ENCODE assay signal across 18 mouse cellular contexts in the genomic region with DNA sequence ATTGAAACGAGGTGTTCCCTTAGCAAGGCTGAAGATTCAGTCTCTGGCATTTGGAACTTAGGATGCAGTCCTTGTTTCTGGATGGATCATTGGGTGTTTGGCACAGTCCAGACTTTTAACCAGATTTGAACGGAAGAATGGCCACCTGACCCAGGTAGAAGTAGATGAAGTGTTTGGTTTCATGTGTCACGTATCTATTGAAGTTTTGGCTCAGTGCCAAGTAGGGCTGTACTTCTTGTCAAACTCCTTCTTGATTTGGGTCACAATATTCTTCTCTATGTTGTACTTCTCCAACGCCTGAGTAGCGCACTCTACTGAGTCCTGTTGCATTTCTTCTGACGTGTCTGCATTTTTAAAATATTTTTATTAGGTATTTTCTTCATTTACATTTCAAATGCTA. TPM values are rescaled to one million over a fixed set of nuclear protein-coding genes. Genes with fewer than 3 reads are reported as not detected.
"Had no signal": no experiment of that assay in that cellular context is flagged by ENCODE, and none has a peak within 500 bp of the region (broad histone marks: within the 10 kb centered on the region; RNA-seq: fewer than 3 reads in every experiment).

No protein-coding gene starts in this region.

- ATAC-seq: intestine, postnatal 0 days; liver, embryonic 12.5 days; midbrain, embryonic 15.5 days had no signal

- H3K36me3 ChIP-seq: kidney, embryonic 15.5 days; limb, embryonic 10.5 days; limb, embryonic 13.5 days; liver, embryonic 12.5 days; liver, embryonic 15.5 days; lung, embryonic 15.5 days; midbrain, embryonic 12.5 days; midbrain, embryonic 15.5 days had no signal

- H3K27ac ChIP-seq: kidney, embryonic 15.5 days; limb, embryonic 10.5 days; limb, embryonic 13.5 days; liver, embryonic 12.5 days; liver, embryonic 15.5 days; lung, embryonic 15.5 days; midbrain, embryonic 12.5 days; midbrain, embryonic 15.5 days had no signal

- H3K27me3 ChIP-seq: kidney, embryonic 15.5 days; limb, embryonic 13.5 days; liver, embryonic 12.5 days; liver, embryonic 15.5 days; lung, embryonic 15.5 days; midbrain, embryonic 12.5 days; midbrain, embryonic 15.5 days had no signal

- H3K9me3 ChIP-seq: kidney, embryonic 15.5 days; limb, embryonic 10.5 days; limb, embryonic 13.5 days; liver, embryonic 12.5 days; liver, embryonic 15.5 days; lung, embryonic 15.5 days; midbrain, embryonic 12.5 days; midbrain, embryonic 15.5 days had no signal

- DNase-seq: kidney, adult 8-10 months; kidney, postnatal 10 days; kidney, postnatal 36 days; liver; lung, postnatal 10 days; lung, postnatal 4 days; thymus, adult 18-20 months; thymus, postnatal 4 days had no signal

- H3K4me3 ChIP-seq: kidney, embryonic 15.5 days; limb, embryonic 10.5 days; limb, embryonic 13.5 days; liver, embryonic 12.5 days; liver, embryonic 15.5 days; lung, embryonic 15.5 days; midbrain, embryonic 12.5 days; midbrain, embryonic 15.5 days; myocyte had no signal

- H3K9ac ChIP-seq: kidney, embryonic 15.5 days; limb, embryonic 13.5 days; liver, embryonic 12.5 days; liver, embryonic 15.5 days; lung, embryonic 15.5 days; midbrain, embryonic 12.5 days; midbrain, embryonic 15.5 days had no signal

- H3K4me1 ChIP-seq: kidney, embryonic 15.5 days; liver, embryonic 12.5 days; liver, embryonic 15.5 days; midbrain, embryonic 12.5 days; midbrain, embryonic 15.5 days had no signal

- H3K4me2 ChIP-seq: kidney, embryonic 15.5 days; limb, embryonic 13.5 days; liver, embryonic 12.5 days; liver, embryonic 15.5 days; lung, embryonic 15.5 days; midbrain, embryonic 12.5 days; midbrain, embryonic 15.5 days had no signal

RNA-seq across cellular contexts. Expression of a gene that starts 29.6 kb away (rescaled TPM):
- polyA plus RNA-seq: limb, embryonic 10.5 days; midbrain, embryonic 15.5 days; myocyte had no signal
